Mouse (Mus musculus) erythroblast, embryonic 14.5 days (primary cell): ENCODE results near the gene Nup188.

Experiments
- GATA1 ChIP-seq: IDR thresholded peaks from 2 replicates; pipeline ENCODE4 v1.6.1; 2012; ENCODE audit warnings: low read length, inconsistent platforms, mixed read lengths
- TAL1 ChIP-seq: IDR thresholded peaks from 3 replicates; pipeline ENCODE4 v1.6.1; 2012; ENCODE audit warnings: low read length, inconsistent platforms, mixed read lengths

GRCm38 (mm10) chr2:30239777-30240176, 46.4 kb upstream of the Nup188 start:
- TF ChIP-seq GATA1 (no peak), TAL1 (no peak; the same call in 2 of the 3 replicates)
